Mouse (Mus musculus) kidney, postnatal 10 days (tissue): ENCODE measurements around the gene Ung.

Experiments
- DNase-seq: peaks from one replicate; pipeline ENCODE4 v3.0.0; 2021; ENCODE audit warnings: mixed read lengths

Ung gene

GRCm38 (mm10) chr5:114173877-114174581 lies 43.8 kb downstream of the Ung start:
- no peak for DNase-seq

DNA sequence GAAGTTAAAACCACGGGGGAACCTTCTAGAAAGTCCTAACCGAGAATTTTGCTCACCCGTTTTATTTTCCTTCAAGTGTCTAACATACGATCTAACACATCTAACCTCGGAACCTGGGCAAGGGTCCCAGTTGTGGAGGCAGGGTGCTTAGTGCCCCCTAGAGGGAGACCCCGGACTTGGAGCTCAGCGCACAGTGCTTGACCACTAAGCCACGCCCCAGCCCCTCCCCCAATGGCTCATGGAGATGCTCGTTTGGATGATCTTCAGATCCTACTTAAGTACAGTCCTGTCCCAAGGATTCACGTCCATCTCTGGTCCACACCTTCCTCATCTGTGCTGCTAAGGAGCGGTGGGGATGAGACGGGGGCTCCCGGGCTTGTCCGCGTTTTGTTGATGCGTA lies 44.5 kb downstream of the Ung start:
- DNase-seq: peak; percentile 84

DNA sequence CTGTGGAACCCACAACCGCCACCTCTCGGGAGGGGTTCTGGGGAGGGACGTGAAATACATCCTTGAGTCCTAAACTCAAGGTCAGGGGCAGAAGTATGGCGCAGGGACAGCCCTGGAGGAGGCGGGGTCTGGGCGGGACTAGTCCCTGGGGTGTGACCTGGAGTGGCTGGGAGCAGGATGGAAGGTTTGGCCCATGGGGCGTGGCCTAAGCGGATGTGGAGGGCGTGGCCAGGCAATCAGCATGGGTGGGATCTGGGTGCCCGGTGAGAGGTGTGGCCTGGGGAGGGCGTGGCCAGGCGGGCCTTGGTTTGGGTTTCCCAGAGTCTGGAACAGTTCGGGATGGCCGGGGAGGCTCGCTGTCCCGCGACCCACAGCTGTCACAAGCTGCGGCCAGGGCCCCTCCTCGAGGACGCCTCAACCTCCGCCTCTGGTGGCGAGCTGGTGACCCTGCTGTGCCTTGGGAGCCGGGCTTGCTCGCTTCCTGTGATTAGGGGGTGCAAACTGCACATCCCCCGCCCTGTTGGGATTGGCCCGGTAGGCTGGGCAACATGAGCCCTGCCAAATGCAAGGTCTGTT lies 45.5 kb downstream of the Ung start:
- peak; percentile 99 for DNase-seq

DNA sequence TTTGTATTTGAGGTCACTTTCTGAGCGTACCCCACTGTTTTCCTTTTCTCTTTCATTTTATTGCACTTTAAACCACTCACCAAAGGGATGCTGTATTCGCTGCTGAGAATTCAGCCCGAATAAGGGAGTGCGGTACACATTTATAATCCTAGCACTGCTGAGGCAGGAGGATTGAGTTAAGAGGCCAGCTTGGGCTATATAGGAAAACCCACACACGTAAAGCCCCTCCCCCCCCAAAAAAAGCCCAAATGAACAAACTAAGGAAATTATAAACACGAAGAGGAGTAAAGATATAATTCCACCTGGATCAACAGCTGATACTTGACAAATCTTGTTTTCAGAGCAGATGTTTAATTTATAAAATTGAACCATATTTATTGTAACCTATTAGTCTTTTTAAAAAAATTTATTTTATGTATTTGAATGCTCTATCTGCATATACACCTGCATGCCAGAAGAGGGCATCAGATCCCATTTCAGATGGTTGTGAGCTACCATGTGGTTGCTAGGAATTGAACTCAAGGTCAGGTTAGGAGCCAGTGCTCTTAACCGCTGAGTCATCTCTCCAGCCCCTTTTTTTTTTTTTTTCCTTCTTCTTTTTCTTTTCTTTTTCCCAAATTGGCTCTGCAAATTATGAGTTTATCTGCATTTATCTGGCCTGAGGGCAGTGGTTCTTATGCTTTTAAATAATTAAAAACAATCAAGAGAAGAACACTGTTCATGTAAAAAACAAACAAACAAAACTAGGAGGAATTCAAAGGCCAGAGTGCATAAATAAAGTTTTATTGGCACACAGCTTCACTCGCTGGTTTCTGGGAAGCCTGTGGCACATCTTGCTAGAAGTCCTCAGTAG lies 46.6 kb downstream of the Ung start:
- DNase-seq: no peak

GRCm38 (mm10) chr5:114177966-114178719 lies 48.0 kb downstream of the Ung start:
- no peak for DNase-seq

GRCm38 (mm10) chr5:114179541-114179940 lies 49.4 kb downstream of the Ung start:
- no peak for DNase-seq

DNA sequence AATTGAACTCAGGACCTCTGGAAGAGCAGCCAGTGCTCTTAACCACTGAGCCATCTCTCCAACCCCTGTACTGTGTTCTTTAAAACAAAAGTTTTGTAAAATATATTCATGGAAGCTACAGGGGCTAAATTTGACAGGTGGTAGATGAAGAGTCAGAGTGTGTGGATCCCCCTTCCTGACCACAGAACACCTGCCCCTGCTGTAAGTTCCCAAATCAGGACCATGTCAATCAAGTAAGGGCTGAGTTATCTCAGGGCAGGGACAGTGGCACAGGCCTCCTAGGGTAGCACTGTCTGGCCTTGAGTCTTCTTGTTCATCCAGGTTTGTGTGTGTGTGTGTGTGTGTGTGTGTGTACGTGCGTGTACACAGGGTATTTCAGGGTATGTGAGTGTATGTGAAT lies 53.3 kb downstream of the Ung start:
- DNase-seq: no peak

- no peak for DNase-seq
These were observed 56.9 kb downstream of the Ung start for GRCm38 (mm10) chr5:114187108-114187507.
